Mouse (Mus musculus): ENCODE measurements around the gene Klri2. TPM values are rescaled to one million over a fixed set of nuclear protein-coding genes. Genes with fewer than 3 reads are reported as not detected.
"Not testable (repeated sequence)": the region's sequence is repeated elsewhere in the genome, so short reads cannot be mapped to it uniquely, and the experiment has no call there.

The Klri2 gene
- 0.07 and 0.15 TPM in 2 replicates for polyA plus RNA-seq (2015; fragmentation: Nextera tagmentation; extraction: Ambion mirVana)

GRCm38 (mm10) chr6:129740069-129740721 is at the start of gene Klri2:
Gene Klri2 (minus strand): TSS chr6:129740484.
- H3K4me3 ChIP-seq (ENCODE audit: low read length) = no peak within 1 kb of the TSS
- no peak within 1 kb of the TSS for H3K9ac ChIP-seq (ENCODE audit: low read depth, low read length)
- no peak within 1 kb of the TSS for H3K27ac ChIP-seq (ENCODE audit: low read length)
- no peaks in the 10 kb centered on the region for H3K9me3 ChIP-seq (ENCODE audit: control insufficient read depth, low read length)
- no peaks in the 10 kb centered on the region for H3K36me3 ChIP-seq (ENCODE audit: control insufficient read depth, insufficient read depth, low read length)
- WGBS = 72% methylated on average over 2 of the region's 2 CpGs
- no peak for ATAC-seq
- H3K4me2 ChIP-seq (ENCODE audit: low read depth, low read length) = no peak within 1 kb of the TSS
- no peaks in the 10 kb centered on the region for H3K4me1 ChIP-seq (ENCODE audit: control insufficient read depth, insufficient read depth, low read length)
- no peaks in the 10 kb centered on the region for H3K27me3 ChIP-seq (replicated peaks; ENCODE audit: control insufficient read depth, insufficient read depth, low read length)

DNA sequence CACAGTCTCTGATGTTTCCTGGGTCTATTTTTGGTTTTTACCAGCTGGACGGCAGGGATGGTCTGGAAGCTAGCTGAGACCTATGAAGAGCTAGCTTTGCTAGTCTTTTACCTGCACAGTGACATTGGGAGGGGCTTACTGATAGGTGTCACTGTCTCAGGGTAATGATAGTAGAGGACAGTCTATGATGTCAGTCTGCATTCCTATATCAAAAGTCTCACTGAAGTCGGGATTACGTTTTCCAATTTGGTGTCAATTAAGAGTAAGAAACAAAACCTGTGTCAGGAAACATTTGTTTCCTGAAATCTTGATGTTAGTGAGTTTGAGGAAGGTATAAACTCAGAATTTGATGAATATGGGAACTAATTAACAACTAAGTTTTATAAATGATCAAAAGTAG is 43.9 kb upstream of the Klri2 start, which contains the start of gene Gm156:
Gene Gm156, minus strand, starts transcription at position 101 of the 400 bp plus-strand sequence.
- H3K9me3 ChIP-seq (ENCODE audit: control insufficient read depth, low read length); H3K36me3 ChIP-seq (ENCODE audit: control insufficient read depth, insufficient read depth, low read length); H3K27me3 ChIP-seq (replicated peaks; ENCODE audit: control insufficient read depth, insufficient read depth, low read length); ATAC-seq; H3K4me1 ChIP-seq (ENCODE audit: control insufficient read depth, insufficient read depth, low read length); H3K27ac ChIP-seq (ENCODE audit: low read length); H3K4me3 ChIP-seq (ENCODE audit: low read length); H3K4me2 ChIP-seq (ENCODE audit: low read depth, low read length); H3K9ac ChIP-seq (ENCODE audit: low read depth, low read length): not testable (repeated sequence)
- 90% methylated on average over 3 of the region's 3 CpGs for WGBS

DNA sequence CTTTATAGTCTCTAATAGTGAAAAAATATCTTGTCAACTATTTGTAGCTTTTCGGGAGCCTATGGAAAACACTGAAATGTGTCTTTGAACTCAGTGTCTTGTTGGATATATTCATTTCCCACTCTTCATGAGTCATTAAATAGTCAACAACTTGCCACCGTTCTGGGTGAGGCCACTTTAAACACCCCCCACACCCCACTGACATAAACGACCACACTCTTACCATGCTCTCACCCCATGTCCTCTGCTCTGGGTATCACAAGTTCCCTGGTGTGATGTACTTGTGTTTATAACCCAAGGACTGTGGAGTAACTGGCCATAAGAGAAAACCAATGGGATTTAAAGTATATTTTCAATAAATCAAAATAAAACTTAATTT is 7.4 kb upstream of the Klri2 start:
- H3K4me1 ChIP-seq (ENCODE audit: control insufficient read depth, insufficient read depth, low read length) = no peaks in the 10 kb centered on the region
- no peaks in the 10 kb centered on the region for H3K36me3 ChIP-seq (ENCODE audit: control insufficient read depth, insufficient read depth, low read length)
- no peaks in the 10 kb centered on the region for H3K27me3 ChIP-seq (replicated peaks; ENCODE audit: control insufficient read depth, insufficient read depth, low read length)
- H3K4me3 ChIP-seq (ENCODE audit: low read length) = no peak overlapping the region
- H3K9me3 ChIP-seq (ENCODE audit: control insufficient read depth, low read length) = no peaks in the 10 kb centered on the region
- no peak overlapping the region for H3K27ac ChIP-seq (ENCODE audit: low read length)
- no peak for ATAC-seq
- no peak overlapping the region for H3K9ac ChIP-seq (ENCODE audit: low read depth, low read length)
- WGBS = 74% methylated on average over 3 of the region's 3 CpGs
- H3K4me2 ChIP-seq (ENCODE audit: low read depth, low read length) = no peak overlapping the region

GRCm38 (mm10) chr6:129747016-129747653 is 6.9 kb upstream of the Klri2 start:
- WGBS = 82% methylated on average over 4 of the region's 4 CpGs
- no peak overlapping the region for H3K4me2 ChIP-seq (ENCODE audit: low read depth, low read length)
- no peak overlapping the region for H3K27ac ChIP-seq (ENCODE audit: low read length)
- H3K36me3 ChIP-seq (ENCODE audit: control insufficient read depth, insufficient read depth, low read length) = no peaks in the 10 kb centered on the region
- no peak overlapping the region for H3K9ac ChIP-seq (ENCODE audit: low read depth, low read length)
- no peaks in the 10 kb centered on the region for H3K9me3 ChIP-seq (ENCODE audit: control insufficient read depth, low read length)
- H3K27me3 ChIP-seq (replicated peaks; ENCODE audit: control insufficient read depth, insufficient read depth, low read length) = no peaks in the 10 kb centered on the region
- H3K4me1 ChIP-seq (ENCODE audit: control insufficient read depth, insufficient read depth, low read length) = no peaks in the 10 kb centered on the region
- no peak overlapping the region for H3K4me3 ChIP-seq (ENCODE audit: low read length)
- ATAC-seq = no peak

- Histone ChIP-seq H3K4me1 (ENCODE audit: control insufficient read depth, insufficient read depth, low read length) (no peaks in the 10 kb centered on the region), H3K36me3 (ENCODE audit: control insufficient read depth, insufficient read depth, low read length) (no peaks in the 10 kb centered on the region), H3K9ac (ENCODE audit: low read depth, low read length) (no peak overlapping the region), H3K4me3 (ENCODE audit: low read length) (no peak overlapping the region), H3K27me3 (replicated peaks; ENCODE audit: control insufficient read depth, insufficient read depth, low read length) (no peaks in the 10 kb centered on the region), H3K4me2 (ENCODE audit: low read depth, low read length) (no peak overlapping the region), H3K27ac (ENCODE audit: low read length) (no peak overlapping the region), H3K9me3 (ENCODE audit: control insufficient read depth, low read length) (no peaks in the 10 kb centered on the region)
- ATAC-seq = no peak
- WGBS = 59% methylated on average over 3 of the region's 3 CpGs
These were observed 5.9 kb upstream of the Klri2 start for GRCm38 (mm10) chr6:129746151-129746550.

DNA sequence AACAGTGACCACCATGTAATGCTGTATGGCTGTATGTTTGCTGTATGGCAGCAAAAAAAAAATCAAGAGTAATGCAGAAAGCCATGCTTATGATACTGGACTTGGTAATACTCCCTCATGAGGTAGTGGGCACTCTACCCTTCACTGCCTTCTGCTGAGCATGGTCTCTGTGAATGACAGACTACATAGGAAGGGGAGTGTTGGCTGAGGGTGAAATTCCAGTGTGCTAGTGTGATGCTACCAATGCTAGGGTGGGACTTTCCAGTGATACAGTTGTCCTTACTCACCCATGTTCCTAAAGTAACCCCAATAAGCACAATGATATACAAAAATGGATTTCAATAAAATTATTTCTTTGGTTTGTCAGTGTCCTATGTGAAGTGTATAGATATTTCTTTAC is 3.9 kb downstream of the Klri2 start:
- Histone ChIP-seq H3K36me3 (ENCODE audit: control insufficient read depth, insufficient read depth, low read length) (no peaks in the 10 kb centered on the region), H3K9ac (ENCODE audit: low read depth, low read length) (no peak overlapping the region), H3K27ac (ENCODE audit: low read length) (no peak overlapping the region), H3K27me3 (replicated peaks; ENCODE audit: control insufficient read depth, insufficient read depth, low read length) (no peaks in the 10 kb centered on the region), H3K4me3 (ENCODE audit: low read length) (no peak overlapping the region), H3K4me2 (ENCODE audit: low read depth, low read length) (no peak overlapping the region), H3K4me1 (ENCODE audit: control insufficient read depth, insufficient read depth, low read length) (no peaks in the 10 kb centered on the region), H3K9me3 (ENCODE audit: control insufficient read depth, low read length) (no peaks in the 10 kb centered on the region)
- ATAC-seq = no peak

DNA sequence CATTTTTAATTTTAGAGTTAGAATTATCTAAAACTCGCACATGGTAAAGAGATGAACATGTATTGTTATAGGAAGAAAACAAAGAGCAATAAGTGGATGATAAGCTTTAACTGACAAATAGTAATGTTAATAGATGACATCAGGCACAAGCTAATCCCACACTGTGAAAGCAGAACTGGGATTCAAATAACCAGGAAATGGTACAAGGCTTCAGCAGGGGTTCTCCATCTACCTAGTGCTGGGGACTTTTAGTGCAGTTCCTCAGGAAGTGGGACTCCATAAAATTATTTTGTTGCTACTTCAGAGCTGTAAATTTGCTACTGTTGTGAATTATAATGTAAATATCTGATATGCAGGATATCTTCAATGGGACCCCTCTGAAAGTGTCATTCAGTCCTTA is 13.0 kb downstream of the Klri2 start:
- Histone ChIP-seq H3K9me3 (ENCODE audit: control insufficient read depth, low read length) (no peaks in the 10 kb centered on the region), H3K4me2 (ENCODE audit: low read depth, low read length) (no peak overlapping the region), H3K27me3 (replicated peaks; ENCODE audit: control insufficient read depth, insufficient read depth, low read length) (no peaks in the 10 kb centered on the region), H3K4me3 (ENCODE audit: low read length) (no peak overlapping the region), H3K9ac (ENCODE audit: low read depth, low read length) (no peak overlapping the region), H3K4me1 (ENCODE audit: control insufficient read depth, insufficient read depth, low read length) (no peaks in the 10 kb centered on the region), H3K36me3 (ENCODE audit: control insufficient read depth, insufficient read depth, low read length) (no peaks in the 10 kb centered on the region), H3K27ac (ENCODE audit: low read length) (no peak overlapping the region)
- ATAC-seq = no peak
- WGBS = 90% methylated on average over 1 of the region's 1 CpGs

DNA sequence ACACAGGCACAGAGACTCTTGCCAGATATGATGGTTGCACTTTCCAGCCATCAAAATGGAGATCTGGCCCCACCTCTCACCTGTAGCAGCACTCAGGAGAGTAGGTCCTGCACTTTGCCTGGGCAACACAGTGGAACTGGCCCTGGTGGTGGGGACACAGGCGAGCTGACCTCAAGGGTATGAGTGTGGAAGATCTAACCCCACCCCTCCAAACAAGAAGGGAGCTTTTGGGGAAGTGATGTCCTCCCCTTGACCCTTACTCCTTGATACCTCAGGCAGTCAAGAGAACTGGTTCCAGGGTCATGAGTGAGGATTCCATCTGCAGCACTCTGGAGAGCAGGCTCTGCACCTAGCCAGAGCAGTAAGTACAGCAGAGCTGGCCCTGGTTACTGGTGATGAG is 18.9 kb downstream of the Klri2 start:
- Histone ChIP-seq H3K4me1 (ENCODE audit: control insufficient read depth, insufficient read depth, low read length) (no peaks in the 10 kb centered on the region), H3K4me3 (ENCODE audit: low read length) (no peak overlapping the region), H3K4me2 (ENCODE audit: low read depth, low read length) (no peak overlapping the region), H3K27me3 (replicated peaks; ENCODE audit: control insufficient read depth, insufficient read depth, low read length) (no peaks in the 10 kb centered on the region), H3K36me3 (ENCODE audit: control insufficient read depth, insufficient read depth, low read length) (no peaks in the 10 kb centered on the region), H3K9me3 (ENCODE audit: control insufficient read depth, low read length) (no peaks in the 10 kb centered on the region), H3K9ac (ENCODE audit: low read depth, low read length) (no peak overlapping the region), H3K27ac (ENCODE audit: low read length) (no peak overlapping the region)
- 64% methylated on average over 1 of the region's 1 CpGs for WGBS
- ATAC-seq = no peak

DNA sequence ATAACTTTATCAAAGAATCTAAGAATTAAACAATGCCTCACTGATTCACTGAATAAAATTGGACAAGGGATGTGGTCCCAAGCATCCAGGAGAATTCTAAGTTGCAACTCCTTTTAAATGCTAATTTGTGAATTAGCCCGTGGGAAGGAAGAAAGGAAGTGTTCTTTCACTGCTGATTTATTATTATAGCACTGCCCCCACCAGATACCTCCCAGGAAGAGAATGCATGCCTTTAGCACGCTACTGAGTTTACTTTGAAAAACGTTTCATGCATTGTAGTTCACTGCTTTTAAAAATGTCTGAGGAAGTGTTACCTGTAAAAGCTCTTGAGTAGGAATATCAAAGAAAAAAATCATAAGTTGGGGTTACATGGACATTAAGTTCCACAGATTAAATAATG is 19.8 kb downstream of the Klri2 start:
- no peak overlapping the region for H3K4me2 ChIP-seq (ENCODE audit: low read depth, low read length)
- no peaks in the 10 kb centered on the region for H3K36me3 ChIP-seq (ENCODE audit: control insufficient read depth, insufficient read depth, low read length)
- H3K4me3 ChIP-seq (ENCODE audit: low read length) = no peak overlapping the region
- H3K27me3 ChIP-seq (replicated peaks; ENCODE audit: control insufficient read depth, insufficient read depth, low read length) = no peaks in the 10 kb centered on the region
- H3K9ac ChIP-seq (ENCODE audit: low read depth, low read length) = no peak overlapping the region
- ATAC-seq = no peak
- H3K4me1 ChIP-seq (ENCODE audit: control insufficient read depth, insufficient read depth, low read length) = no peaks in the 10 kb centered on the region
- WGBS = 16% methylated on average over 3 of the region's 3 CpGs
- no peaks in the 10 kb centered on the region for H3K9me3 ChIP-seq (ENCODE audit: control insufficient read depth, low read length)
- H3K27ac ChIP-seq (ENCODE audit: low read length) = no peak overlapping the region

DNA sequence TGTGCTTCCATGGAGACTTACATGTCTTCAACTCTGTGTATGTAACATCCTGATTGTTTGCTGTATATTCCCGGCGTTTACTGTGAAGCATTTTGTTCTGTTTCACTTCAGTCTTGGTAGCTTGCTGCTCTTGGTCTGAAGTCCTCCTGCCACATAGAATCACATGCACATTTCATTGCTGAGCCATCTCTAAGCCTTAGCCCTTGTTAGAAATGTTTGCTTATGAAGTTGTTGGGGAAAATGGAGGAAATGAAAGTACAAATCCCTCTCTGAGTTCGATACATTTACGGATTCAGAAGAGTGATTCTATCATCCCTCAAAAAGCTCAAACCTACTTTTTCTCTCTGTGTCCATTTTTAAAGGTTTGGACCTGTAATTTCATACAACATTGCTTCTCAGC is 23.3 kb downstream of the Klri2 start, which contains the start of gene Klri1:
Gene Klri1, minus strand, starts transcription at position 101 of the 400 bp plus-strand sequence.
- H3K9ac ChIP-seq (ENCODE audit: low read depth, low read length) = no peak within 1 kb of the TSS
- H3K27me3 ChIP-seq (replicated peaks; ENCODE audit: control insufficient read depth, insufficient read depth, low read length) = no peaks in the 10 kb centered on the region
- no peak for ATAC-seq
- no peak within 1 kb of the TSS for H3K4me3 ChIP-seq (ENCODE audit: low read length)
- 74% methylated on average over 4 of the region's 4 CpGs for WGBS
- H3K4me2 ChIP-seq (ENCODE audit: low read depth, low read length) = no peak within 1 kb of the TSS
- H3K27ac ChIP-seq (ENCODE audit: low read length) = no peak within 1 kb of the TSS
- H3K9me3 ChIP-seq (ENCODE audit: control insufficient read depth, low read length) = no peaks in the 10 kb centered on the region
- H3K4me1 ChIP-seq (ENCODE audit: control insufficient read depth, insufficient read depth, low read length) = no peaks in the 10 kb centered on the region
- no peaks in the 10 kb centered on the region for H3K36me3 ChIP-seq (ENCODE audit: control insufficient read depth, insufficient read depth, low read length)
